Mouse (Mus musculus) frontal cortex, postnatal 36 days (tissue): Measurements from ENCODE around the gene Litaf.

Experiments
- DNase-seq, 2 experiments: peaks; one replicate each; pipeline ENCODE4 v3.0.0; 2022; ENCODE audit warnings: low spot score in 2 of 2

Gene Litaf

DNA sequence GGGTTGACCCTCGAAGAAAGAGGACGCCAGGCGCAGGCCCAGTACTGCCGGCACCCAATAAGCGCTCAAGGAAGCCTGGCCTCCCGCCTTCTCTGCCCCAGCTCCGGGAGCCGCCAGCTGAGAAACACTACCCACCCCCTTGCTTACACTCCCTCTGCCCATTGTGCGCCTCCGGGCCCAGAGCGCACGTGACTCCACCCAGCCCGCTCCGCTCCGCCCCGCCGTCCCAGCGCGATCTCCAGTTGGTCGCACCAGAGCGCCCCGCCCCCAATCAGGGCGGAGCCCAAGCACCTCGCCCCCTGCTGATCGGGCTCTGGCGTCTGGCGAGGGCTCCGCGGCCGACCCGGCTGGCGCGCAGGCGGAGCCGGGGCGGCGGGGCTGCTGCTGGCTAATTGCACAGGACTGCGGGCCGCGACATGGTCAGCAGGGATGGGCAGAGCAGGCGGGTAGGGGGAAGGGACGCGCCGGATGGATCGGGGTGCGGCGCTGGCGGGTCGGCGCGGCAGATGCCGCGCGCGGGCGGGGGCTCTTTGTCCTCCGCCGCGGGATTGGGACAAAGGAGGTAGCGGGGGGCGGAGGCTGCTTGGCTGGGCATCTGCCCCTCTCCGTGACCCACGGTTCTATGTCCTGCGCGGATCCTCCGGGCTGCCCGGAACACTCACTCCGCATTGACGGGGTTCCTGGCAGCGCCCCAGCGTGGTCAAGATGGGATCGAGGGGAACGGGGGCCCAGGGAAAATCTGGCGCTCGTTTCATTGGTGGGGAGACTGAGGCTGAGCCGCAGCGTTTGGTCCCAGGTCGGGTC is at the start of gene Litaf:
Gene Litaf, minus strand, starts transcription at position 129 of the 804 bp plus-strand sequence.
- DNase-seq = peak; percentile 95 to 97

DNA sequence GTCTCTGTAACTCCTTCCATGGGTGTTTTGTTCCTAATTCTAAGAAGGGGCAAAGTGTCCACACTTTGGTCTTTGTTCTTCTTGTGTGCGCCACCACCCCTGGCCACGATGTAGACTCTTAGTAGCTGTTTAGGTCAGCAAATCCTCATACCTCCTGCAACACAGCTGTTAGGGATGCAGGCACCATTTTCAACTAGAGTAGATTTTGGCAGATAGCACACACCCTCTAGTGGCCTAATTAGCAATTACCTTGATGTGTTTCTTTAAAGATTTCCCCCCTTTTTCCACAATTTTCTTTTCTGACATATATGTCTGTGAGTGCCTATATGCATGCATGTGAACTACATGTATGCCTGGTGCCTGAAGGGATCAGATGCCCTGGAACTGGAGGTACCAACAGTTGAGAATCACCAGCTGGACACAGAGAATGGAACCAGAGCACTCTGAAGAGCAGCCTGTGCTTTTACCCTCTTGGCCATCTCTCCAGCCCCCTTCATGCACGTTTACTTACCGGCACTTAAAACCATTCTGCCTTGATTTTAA is 43.3 kb upstream of the Litaf start:
- DNase-seq = peak in 1 of 2 experiments; percentile 37

GRCm38 (mm10) chr16:11104905-11105304 is 38.9 kb upstream of the Litaf start:
- DNase-seq = no peak

- DNase-seq = no peak
Observed at GRCm38 (mm10) chr16:11097301-11097700, 31.3 kb upstream of the Litaf start.

DNA sequence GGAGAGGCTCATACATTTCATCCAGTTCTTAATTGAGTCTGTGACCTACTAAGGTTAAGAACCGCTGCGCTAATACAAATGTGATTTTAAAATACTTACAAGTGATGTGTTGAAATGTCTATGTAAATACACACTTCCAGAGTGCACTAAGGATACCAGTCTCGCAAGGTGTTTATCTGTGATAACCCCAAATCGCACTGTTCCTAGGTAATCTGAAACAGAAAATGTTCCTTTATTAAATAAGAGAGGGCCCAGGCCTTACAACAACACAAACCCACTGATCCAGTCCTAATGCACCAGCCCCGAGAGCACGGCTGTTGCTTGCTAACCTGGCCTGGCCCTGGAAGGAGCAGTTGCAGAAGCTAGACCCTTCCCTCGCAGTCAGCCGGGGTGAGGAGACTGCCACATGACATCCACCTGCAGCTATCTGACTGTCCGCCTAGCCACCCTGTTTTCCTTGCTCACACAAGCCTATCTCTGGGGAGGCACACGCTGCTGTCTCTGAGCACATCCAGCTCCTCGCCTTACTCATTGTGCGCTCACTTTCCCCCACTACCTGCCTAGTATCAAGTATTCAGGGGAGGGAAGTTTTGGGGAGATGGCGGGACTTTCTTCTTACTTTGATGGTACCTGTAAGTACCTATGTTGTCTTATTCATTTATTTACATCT is 27.9 kb upstream of the Litaf start:
- DNase-seq = no peak

GRCm38 (mm10) chr16:11092523-11092922 is 26.6 kb upstream of the Litaf start:
- DNase-seq = peak in 1 of 2 experiments; percentile 79

DNA sequence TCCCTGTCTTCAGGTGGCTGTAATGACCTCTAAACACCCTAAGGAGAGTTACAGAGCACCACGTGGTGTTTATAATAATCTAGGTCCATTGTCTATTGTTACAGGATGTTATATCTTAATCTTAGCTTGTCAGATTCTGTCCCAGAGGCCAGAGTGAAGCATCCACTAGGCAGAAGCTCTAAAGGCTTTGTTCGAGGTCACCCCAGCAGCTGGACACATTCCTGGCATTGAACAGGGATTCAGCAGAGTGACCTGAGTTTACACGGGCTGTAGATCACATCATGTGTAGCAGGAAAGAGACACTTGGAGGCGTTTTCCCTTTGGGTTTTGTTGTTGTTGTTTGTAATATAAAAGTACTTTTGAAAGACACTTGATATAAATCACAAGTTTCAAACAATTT is 26.1 kb upstream of the Litaf start:
- no peak for DNase-seq

- no peak for DNase-seq
Observed at GRCm38 (mm10) chr16:11090836-11091570, 25.0 kb upstream of the Litaf start.

DNA sequence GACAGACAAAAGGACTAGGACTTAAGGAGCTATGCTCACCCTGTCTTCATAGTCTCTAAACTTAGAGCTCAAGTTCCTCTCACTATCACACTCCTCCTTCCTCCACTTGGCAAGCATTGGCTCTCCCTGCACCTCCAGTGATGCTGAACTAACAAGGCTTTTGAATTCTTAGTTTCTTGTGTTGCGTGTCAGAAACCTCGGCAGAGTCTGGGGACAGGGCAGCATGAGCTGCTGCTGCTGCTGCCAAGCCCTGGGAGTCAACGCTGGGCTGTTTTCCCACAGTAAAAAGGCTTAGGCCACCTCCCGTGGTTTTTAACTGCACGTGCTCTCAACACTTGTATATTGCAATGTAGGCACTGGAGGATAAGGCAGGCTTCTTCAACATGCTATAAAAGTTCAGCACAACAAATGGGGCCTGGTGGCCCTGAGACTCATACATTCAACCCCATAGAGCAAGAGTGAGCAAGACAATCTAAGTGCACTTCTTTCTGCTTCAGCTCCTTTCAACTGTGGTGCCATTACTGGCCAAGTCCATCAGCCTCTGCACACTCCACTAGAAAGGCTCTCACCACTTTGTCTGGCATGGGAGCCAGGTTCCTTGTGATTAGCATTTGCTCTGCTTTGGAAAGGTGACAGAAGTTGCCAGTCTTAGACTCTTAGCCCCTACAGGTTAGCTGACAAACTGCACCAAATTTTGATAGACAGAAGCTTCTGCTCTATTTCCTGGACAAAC is 21.1 kb upstream of the Litaf start:
- no peak for DNase-seq

GRCm38 (mm10) chr16:11086299-11086698 is 20.3 kb upstream of the Litaf start:
- no peak for DNase-seq

DNA sequence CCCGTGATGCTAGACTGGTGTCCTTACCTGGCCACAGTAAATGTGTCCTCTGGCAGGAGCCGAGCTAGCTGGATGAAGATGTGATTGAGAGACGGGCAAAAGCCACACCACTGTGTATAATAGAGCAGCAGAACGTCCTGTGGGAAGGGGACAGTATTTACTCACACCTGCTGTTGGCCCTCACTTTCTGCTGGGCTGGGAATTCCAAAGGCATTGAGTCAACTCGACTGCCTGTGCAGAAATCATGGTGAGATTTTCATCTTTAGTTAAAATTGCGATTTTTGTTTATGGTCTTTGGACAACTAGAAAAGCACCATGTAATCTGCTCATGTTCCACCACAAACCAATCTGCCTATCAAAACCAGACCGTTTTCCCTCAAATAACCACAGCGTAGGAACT is 18.2 kb upstream of the Litaf start:
- no peak for DNase-seq

GRCm38 (mm10) chr16:11078216-11078869 is 12.4 kb upstream of the Litaf start:
- no peak for DNase-seq

GRCm38 (mm10) chr16:11077601-11078201 is 11.7 kb upstream of the Litaf start:
- DNase-seq = no peak

- DNase-seq = no peak
Observed at GRCm38 (mm10) chr16:11073060-11073459, 7.1 kb upstream of the Litaf start.

DNA sequence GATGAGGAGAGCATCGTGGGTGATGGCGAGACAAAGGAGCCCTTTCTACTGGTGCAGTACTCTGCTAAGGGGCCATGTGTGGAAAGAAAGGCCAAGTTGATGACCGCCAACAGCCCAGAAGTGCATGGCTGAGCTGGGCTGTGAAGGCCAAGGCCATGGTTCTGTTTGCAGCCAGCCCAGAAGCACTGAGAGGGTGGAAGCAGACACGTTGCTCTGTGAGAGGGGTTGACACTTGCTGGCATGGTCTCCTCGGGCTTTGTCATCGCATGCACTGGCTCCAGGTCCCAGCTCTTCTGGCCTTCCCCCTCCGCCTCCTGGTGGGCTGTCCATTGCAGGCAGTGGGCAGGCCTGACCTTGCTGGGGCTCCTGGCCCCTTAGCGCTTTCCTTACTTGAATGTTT is 6.5 kb upstream of the Litaf start:
- no peak for DNase-seq

GRCm38 (mm10) chr16:11071887-11072286 is 5.9 kb upstream of the Litaf start:
- DNase-seq = no peak

- no peak for DNase-seq
Observed at GRCm38 (mm10) chr16:11071176-11071575, 5.2 kb upstream of the Litaf start.

GRCm38 (mm10) chr16:11069710-11070420 is 3.9 kb upstream of the Litaf start:
- no peak for DNase-seq

- DNase-seq = no peak
Observed at GRCm38 (mm10) chr16:11069271-11069670, 3.3 kb upstream of the Litaf start.

GRCm38 (mm10) chr16:11068666-11069065 is 2.7 kb upstream of the Litaf start:
- DNase-seq = no peak
